Mouse (Mus musculus): ENCODE measurements around the gene Crebrf.

DNA sequence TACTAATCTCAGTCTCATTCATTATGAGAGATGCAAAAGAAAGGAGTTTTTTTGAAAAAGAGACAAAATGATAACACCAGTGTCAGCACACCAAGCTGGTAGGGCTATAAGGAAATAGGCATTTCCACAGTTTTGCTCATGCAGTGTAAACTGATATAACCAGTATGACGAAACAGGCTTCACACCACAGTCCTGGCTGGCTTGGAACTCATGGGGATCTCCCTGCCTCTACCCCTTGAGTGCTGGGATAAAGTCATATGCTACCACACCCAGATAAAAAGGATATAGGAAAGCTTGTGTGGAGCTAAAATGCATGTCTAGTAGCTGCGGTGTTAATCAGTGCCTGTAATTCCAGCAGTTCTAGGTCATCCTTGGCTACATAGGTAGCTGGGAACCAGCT is 64.0 kb downstream of the Crebrf start:
- TF ChIP-seq CTCF (IDR thresholded peaks at IDR 0.05; ENCODE audit: insufficient read depth, low read length) (no peak), POLR2A (IDR thresholded peaks at IDR 0.05; ENCODE audit: borderline replicate concordance, extremely low read depth, low read depth, low read length) (no peak)
